Mouse (Mus musculus) forebrain, postnatal 0 days (tissue): ENCODE data around the gene Gpsm3. TPM values are rescaled to one million over a fixed set of nuclear protein-coding genes. Genes with fewer than 3 reads are reported as not detected.

Source experiments
- ATAC-seq: fragments of 200-750 bp; cut with Nextera tagmentation; 2 replicates; pipeline ENCODE4 v1.8.0; 2017; ENCODE audit warnings: mild to moderate bottlenecking, moderate library complexity
- DNase-seq: peaks from one replicate; pipeline ENCODE4 v3.0.0-alpha.2; 2015
- H3K27ac ChIP-seq: fragments of 300-500 bp; sonication (generic); 2 replicates; pipeline ENCODE4 v1.5.1; 2014; ENCODE audit warnings: low read depth, mild to moderate bottlenecking, antibody characterized with exemption, low read length, moderate library complexity, mixed read lengths
- H3K27me3 ChIP-seq: fragments of 300-500 bp; sonication (generic); 2 replicates; pipeline ENCODE4 v1.6.1; 2014; ENCODE audit warnings: mild to moderate bottlenecking, low read length, mixed read lengths; ENCODE audit not compliant: insufficient read depth
- H3K36me3 ChIP-seq: fragments of 300-500 bp; sonication (generic); 2 replicates; pipeline ENCODE4 v1.6.1; 2014; ENCODE audit warnings: mild to moderate bottlenecking, moderate library complexity; ENCODE audit not compliant: insufficient read depth
- H3K4me1 ChIP-seq: fragments of 300-500 bp; sonication (generic); 2 replicates; pipeline ENCODE4 v1.6.1; 2014; ENCODE audit warnings: antibody characterized with exemption; ENCODE audit not compliant: insufficient read depth
- H3K4me2 ChIP-seq: fragments of 300-500 bp; sonication (generic); 2 replicates; pipeline ENCODE4 v1.6.1; 2014; ENCODE audit warnings: low read depth, mild to moderate bottlenecking, moderate library complexity
- H3K4me3 ChIP-seq: fragments of 300-500 bp; sonication (generic); 2 replicates; pipeline ENCODE4 v1.5.1; 2014; ENCODE audit warnings: low read depth, low read length, mixed read lengths
- H3K9ac ChIP-seq: fragments of 300-500 bp; sonication (generic); 2 replicates; pipeline ENCODE4 v1.6.1; 2014; ENCODE audit warnings: mild to moderate bottlenecking
- H3K9me3 ChIP-seq: fragments of 300-500 bp; sonication (generic); 2 replicates; pipeline ENCODE4 v1.6.1; 2016; ENCODE audit warnings: low read length
- CTCF ChIP-seq: sonication (generic); IDR thresholded peaks from 2 replicates; pipeline ENCODE4 v1.5.1; 2016; ENCODE audit warnings: antibody characterized with exemption, control low read depth, low read depth
- WGBS: fragments of 180-500 bp; shearing (Covaris S2); extraction: QIAGEN DNeasy Blood & Tissue Kit; methylation state at CpG from one replicate; pipeline ENCODE4 v1.1.7; 2014; 5-methylcytosine and 5-hydroxymethylcytosine counted together
- polyA plus RNA-seq: library from polyadenylated mRNA; unstranded; fragments of >200 nt; fragmentation: Nextera tagmentation; extraction: Ambion mirVana; gene quantifications from 2 replicates; pipeline ENCODE4 v1.2.1, GENCODE M21; 2015
- total RNA-seq: library from RNA; depleted of rRNA; stranded (reverse); fragments of >200 nt; gene quantifications from 2 replicates; pipeline ENCODE4 v1.2.3, GENCODE M21; 2014

Gpsm3 gene
- total and polyA plus RNA-seq, 2 experiments from 2014 or later, result 2.4 to 4.6 TPM

DNA sequence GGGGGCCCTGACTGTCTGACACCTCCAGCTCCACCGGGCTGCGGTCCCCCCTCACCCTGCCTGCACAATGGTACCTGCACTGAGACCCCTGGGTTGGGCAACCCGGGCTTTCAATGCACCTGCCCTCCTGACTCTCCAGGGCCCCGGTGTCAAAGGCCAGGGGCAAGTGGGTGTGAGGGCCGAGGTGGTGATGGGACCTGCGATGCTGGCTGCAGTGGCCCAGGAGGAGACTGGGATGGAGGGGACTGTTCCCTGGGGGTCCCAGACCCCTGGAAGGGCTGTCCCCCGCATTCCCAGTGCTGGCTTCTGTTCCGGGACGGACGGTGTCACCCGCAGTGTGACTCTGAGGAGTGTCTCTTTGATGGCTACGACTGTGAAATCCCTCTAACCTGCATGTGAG, 7.1 kb upstream of the Gpsm3 start:
- H3K4me1 ChIP-seq, result peaks cover 9% of the 10 kb centered on the region
- H3K4me2 ChIP-seq, result no peak overlapping the region
- H3K9me3 ChIP-seq, result no peaks in the 10 kb centered on the region
- no peak for ATAC-seq
- no peak for DNase-seq
- 91% methylated on average over 12 of the region's 12 CpGs for WGBS
- H3K27ac ChIP-seq, result no peak overlapping the region
- H3K4me3 ChIP-seq, result no peak overlapping the region
- no peak overlapping the region for H3K9ac ChIP-seq
- no peak for TF ChIP-seq CTCF
- H3K27me3 ChIP-seq, result no peaks in the 10 kb centered on the region
- no peaks in the 10 kb centered on the region for H3K36me3 ChIP-seq

DNA sequence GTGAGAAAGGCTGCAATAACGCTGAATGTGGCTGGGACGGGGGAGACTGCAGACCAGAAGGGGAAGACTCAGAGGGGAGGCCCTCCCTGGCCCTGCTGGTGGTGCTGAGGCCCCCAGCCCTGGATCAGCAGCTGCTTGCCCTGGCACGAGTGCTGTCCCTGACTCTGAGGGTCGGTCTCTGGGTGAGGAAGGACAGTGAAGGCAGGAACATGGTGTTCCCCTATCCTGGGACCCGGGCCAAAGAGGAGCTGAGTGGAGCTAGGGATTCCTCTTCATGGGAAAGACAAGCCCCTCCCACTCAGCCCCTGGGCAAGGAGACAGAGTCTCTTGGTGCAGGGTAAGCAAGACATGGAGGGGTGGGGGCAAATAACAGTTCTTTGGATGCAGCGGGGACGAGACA, 6.2 kb upstream of the Gpsm3 start:
- ATAC-seq, result no peak
- H3K27me3 ChIP-seq, result no peaks in the 10 kb centered on the region
- WGBS, result 51% methylated on average over 7 of the region's 7 CpGs
- H3K27ac ChIP-seq, result no peak overlapping the region
- no peak for DNase-seq
- H3K4me1 ChIP-seq, result peaks cover 16% of the 10 kb centered on the region
- no peak overlapping the region for H3K4me2 ChIP-seq
- no peak overlapping the region for H3K4me3 ChIP-seq
- H3K9me3 ChIP-seq, result no peaks in the 10 kb centered on the region
- no peak overlapping the region for H3K9ac ChIP-seq
- H3K36me3 ChIP-seq, result no peaks in the 10 kb centered on the region
- TF ChIP-seq CTCF, result no peak

DNA sequence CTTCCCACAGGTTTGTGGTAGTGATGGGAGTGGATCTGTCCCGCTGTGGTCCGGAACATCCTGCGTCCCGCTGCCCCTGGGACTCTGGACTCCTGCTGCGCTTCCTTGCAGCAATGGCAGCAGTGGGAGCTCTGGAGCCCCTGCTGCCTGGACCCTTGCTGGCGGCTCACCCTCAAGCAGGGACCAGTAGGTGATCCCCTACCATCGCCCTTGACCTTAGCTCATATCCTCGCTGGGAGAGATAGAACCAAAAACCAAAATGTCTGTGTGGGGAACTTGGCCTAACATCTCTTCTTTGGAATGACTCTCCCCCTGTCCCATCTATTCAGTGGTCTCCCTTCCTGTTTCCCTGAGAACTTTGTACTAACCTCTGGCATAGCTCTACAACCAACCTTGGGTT, 5.8 kb upstream of the Gpsm3 start:
- Histone ChIP-seq H3K4me2 (no peak overlapping the region), H3K36me3 (no peaks in the 10 kb centered on the region), H3K27ac (no peak overlapping the region), H3K9ac (no peak overlapping the region), H3K4me3 (no peak overlapping the region), H3K4me1 (peaks cover 17% of the 10 kb centered on the region), H3K9me3 (no peaks in the 10 kb centered on the region), H3K27me3 (no peaks in the 10 kb centered on the region)
- TF ChIP-seq CTCF, result no peak
- DNase-seq (no peak), ATAC-seq (no peak)
- 94% methylated on average over 8 of the region's 8 CpGs for WGBS

DNA sequence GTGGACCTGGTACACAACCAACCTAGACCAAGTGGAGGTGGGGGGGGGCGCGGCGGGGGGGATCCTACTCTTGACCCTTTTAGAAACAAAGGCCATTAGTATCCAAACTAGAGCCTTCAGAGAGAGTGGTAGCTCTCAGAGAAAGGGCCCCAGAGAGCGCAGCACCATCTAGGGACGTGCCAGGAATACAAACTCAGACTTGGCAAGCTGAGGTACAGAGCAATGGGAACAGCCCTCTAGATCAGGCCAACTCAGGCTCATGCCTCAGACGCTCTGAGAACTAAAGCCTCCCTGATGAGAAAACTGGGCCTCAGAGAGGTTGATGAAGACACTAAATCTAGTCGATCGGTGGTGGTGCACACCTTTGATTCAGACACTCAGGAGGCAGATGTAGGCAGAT, 4.5 kb upstream of the Gpsm3 start:
- 85% methylated on average over 8 of the region's 8 CpGs for WGBS
- H3K36me3 ChIP-seq, result no peaks in the 10 kb centered on the region
- H3K27me3 ChIP-seq, result no peaks in the 10 kb centered on the region
- H3K4me2 ChIP-seq, result no peak overlapping the region
- TF ChIP-seq CTCF, result no peak
- peaks cover 17% of the 10 kb centered on the region for H3K4me1 ChIP-seq
- DNase-seq (no peak), ATAC-seq (no peak)
- no peak overlapping the region for H3K27ac ChIP-seq
- no peaks in the 10 kb centered on the region for H3K9me3 ChIP-seq
- H3K4me3 ChIP-seq, result no peak overlapping the region
- no peak overlapping the region for H3K9ac ChIP-seq

DNA sequence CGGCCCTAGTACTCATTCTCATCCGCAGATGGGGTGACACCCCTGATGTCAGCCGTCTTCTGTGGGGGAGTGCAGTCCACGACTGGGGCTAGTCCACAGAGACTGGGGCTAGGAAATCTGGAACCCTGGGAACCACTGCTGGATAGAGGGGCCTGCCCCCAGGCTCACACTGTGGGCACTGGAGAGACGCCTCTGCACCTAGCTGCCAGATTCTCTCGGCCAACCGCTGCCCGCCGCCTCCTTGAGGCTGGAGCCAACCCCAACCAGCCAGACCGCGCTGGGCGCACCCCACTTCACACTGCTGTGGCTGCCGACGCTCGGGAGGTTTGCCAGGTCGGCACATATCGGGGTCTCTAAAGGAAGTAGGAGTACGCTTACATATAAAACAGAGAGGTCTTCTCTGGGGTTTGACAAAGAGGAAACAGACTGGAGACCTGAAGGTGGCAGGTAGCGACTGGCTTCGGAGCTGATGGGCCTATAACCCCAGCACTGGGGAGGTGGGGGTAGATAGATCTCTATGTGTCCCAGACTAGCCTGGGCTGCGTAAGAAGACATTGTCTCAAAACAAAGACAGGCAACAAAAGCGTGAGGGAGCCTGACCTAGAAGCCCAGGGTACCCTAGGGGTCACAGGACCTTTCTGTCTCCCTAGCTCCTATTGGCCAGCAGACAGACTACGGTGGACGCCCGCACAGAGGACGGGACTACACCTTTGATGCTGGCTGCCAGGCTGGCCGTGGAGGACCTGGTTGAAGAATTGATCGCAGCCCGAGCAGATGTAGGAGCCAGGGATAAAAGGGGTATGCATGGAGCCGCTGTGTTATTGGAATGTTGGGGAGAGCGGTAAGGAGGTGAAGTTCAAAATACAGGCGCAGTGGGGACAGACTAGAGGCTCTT, 3.5 kb upstream of the Gpsm3 start:
- Histone ChIP-seq H3K4me2 (peak overlapping the region; percentile 98), H3K9ac (peak overlapping the region; percentile 87), H3K36me3 (no peaks in the 10 kb centered on the region), H3K9me3 (no peaks in the 10 kb centered on the region), H3K27me3 (no peaks in the 10 kb centered on the region), H3K27ac (peak overlapping the region; percentile 99), H3K4me1 (peaks cover 20% of the 10 kb centered on the region), H3K4me3 (peak overlapping the region; percentile 69)
- peak; percentile 60 for DNase-seq
- WGBS, result 12% methylated on average over 32 of the region's 32 CpGs
- TF ChIP-seq CTCF, result no peak
- no peak; the same call in 1 of the 2 replicates for ATAC-seq

DNA sequence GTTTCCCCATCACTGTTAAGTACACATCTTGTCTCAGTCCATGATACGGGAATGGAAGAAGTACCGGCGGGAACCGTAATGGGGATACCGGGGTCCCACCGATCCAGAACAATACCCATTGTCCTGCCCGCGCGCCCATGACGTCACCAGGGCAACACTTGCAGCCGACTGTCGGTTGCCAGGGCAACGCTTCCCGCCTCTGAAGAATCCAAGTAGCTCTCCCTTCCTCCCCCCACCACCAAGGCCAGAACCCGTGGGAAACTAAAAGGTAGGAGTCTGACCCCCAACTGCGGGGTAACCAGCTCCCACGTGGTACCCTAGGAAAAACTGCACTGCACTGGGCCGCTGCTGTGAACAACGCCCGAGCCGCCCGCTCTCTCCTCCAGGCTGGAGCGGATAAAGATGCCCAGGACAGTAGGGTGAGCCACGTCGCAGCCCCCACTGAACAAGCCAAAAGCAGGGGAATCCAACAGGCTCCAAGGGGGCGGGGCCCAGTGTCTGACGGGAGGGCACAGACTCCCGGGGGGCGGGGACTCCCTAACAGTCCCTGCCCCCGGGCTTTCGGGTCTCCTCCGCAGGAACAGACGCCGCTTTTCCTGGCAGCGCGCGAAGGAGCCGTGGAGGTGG, 2.7 kb upstream of the Gpsm3 start:
- under 1% methylated on average over 38 of the region's 38 CpGs for WGBS
- Histone ChIP-seq H3K4me2 (peak overlapping the region; percentile 98), H3K4me1 (peaks cover 25% of the 10 kb centered on the region), H3K4me3 (peak overlapping the region; percentile 69), H3K27me3 (no peaks in the 10 kb centered on the region), H3K9ac (peak overlapping the region; percentile 87), H3K36me3 (no peaks in the 10 kb centered on the region), H3K9me3 (no peaks in the 10 kb centered on the region), H3K27ac (peak overlapping the region; percentile 99)
- ATAC-seq (peak; percentile 80), DNase-seq (peak; percentile 94)
- TF ChIP-seq CTCF, result no peak

DNA sequence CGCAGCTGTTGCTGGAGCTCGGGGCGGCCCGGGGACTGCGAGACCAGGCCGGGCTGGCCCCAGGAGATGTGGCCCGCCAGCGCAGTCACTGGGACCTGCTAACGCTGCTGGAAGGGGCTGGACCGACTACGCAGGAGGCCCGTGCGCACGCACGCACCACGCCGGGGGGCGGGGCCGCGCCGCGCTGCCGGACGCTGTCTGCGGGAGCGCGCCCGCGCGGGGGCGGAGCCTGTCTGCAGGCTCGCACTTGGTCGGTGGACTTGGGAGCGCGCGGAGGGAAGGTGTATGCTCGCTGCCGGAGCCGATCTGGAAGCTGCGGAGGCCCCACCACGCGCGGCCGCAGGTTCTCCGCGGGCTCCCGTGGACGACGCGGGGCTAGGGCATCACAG, 2.2 kb upstream of the Gpsm3 start:
- Histone ChIP-seq H3K36me3 (no peaks in the 10 kb centered on the region), H3K9me3 (no peaks in the 10 kb centered on the region), H3K4me2 (peak overlapping the region; percentile 98), H3K4me3 (peak overlapping the region; percentile 69), H3K9ac (peak overlapping the region; percentile 87), H3K27me3 (no peaks in the 10 kb centered on the region), H3K27ac (peak overlapping the region; percentile 99), H3K4me1 (peaks cover 25% of the 10 kb centered on the region)
- DNase-seq, result peak; percentile 98
- WGBS, result 5% methylated on average over 50 of the region's 50 CpGs
- ATAC-seq, result peak; percentile 86
- no peak for TF ChIP-seq CTCF
